In genomic region chr6:91515545-91516449, GRCm38 (mm10) we compare ENCODE assay signal across 8 mouse cellular contexts. TPM values are rescaled to one million over a fixed set of nuclear protein-coding genes. Genes with fewer than 3 reads are reported as not detected.
A peak's percentile ranks its signal among the peaks of the same experiment; 100 is the strongest.
DNase-seq lines count a peak whose midpoint lies in the region; ATAC-seq and TF ChIP-seq lines count a peak whose summit lies in the region.

TSS of gene Xpc (minus strand) at chr6:91515888.
TSS of gene Lsm3 (plus strand) at chr6:91515928.

- intact Hi-C loops in heart, postnatal 36 days (cut with DNase I): loop anchor here (5.0 to 10.0 kb wide), 2 partner anchors 351 to 362 kb away; partner anchors contain the start of gene Ccdc174

- H3K27ac ChIP-seq in forebrain, embryonic 16.5 days (ENCODE audit: low read length): peak within 1 kb of the TSS; percentile 29
- peak within 1 kb of the TSS; percentile 82 for H3K27ac ChIP-seq in layer of hippocampus, adult 2 months
- peak within 1 kb of the TSS; percentile 76 for H3K27ac ChIP-seq in lung, embryonic 14.5 days (ENCODE audit: low read depth)
- peak within 1 kb of the TSS; percentile 10; the same call in 1 of the 2 replicates for H3K27ac ChIP-seq in olfactory bulb, adult 2 months (ENCODE audit: insufficient read depth, low read depth, low read length)
- H3K27ac ChIP-seq in thymus, adult 2 months (ENCODE audit: control insufficient read depth, insufficient read depth, low read length): peak within 1 kb of the TSS; percentile 37; the same call in 1 of the 2 replicates

- H3K9me3 ChIP-seq in G1E (replicated peaks): no peaks in the 10 kb centered on the region
- no peaks in the 10 kb centered on the region for H3K9me3 ChIP-seq in forebrain, embryonic 16.5 days (ENCODE audit: control insufficient read depth, low read length)
- H3K9me3 ChIP-seq in lung, embryonic 14.5 days (ENCODE audit: low read depth, low read length): no peaks in the 10 kb centered on the region

- H3K9ac ChIP-seq in forebrain, embryonic 16.5 days (replicated peaks; ENCODE audit: low read depth, low read length): peak within 1 kb of the TSS; percentile 73
- H3K9ac ChIP-seq in lung, embryonic 14.5 days: peak within 1 kb of the TSS; percentile 97

- ATAC-seq in G1E (ENCODE audit: extremely low read depth, insufficient number of reproducible peaks, low FRiP score, poor library complexity, severe bottlenecking): peak; percentile 89
- peak; percentile 97 for ATAC-seq in forebrain, embryonic 16.5 days
- peak; percentile 99 for ATAC-seq in lung, embryonic 14.5 days (ENCODE audit: insufficient read depth)

- H3K36me3 ChIP-seq in G1E (replicated peaks): peaks cover 62% of the 10 kb centered on the region
- peaks cover 10% of the 10 kb centered on the region for H3K36me3 ChIP-seq in forebrain, embryonic 16.5 days (ENCODE audit: control insufficient read depth, insufficient read depth)
- H3K36me3 ChIP-seq in lung, embryonic 14.5 days (ENCODE audit: insufficient read depth): peaks cover 37% of the 10 kb centered on the region
- peaks cover 21% of the 10 kb centered on the region for H3K36me3 ChIP-seq in thymus, adult 2 months (ENCODE audit: control insufficient read depth, insufficient read depth, low read length)

- H3K4me1 ChIP-seq in G1E (ENCODE audit: insufficient read depth, low read depth, low read length): peaks cover 41% of the 10 kb centered on the region
- peaks cover 23% of the 10 kb centered on the region for H3K4me1 ChIP-seq in forebrain, embryonic 16.5 days (replicated peaks; ENCODE audit: control insufficient read depth, insufficient read depth, low read length)
- peaks cover 15% of the 10 kb centered on the region; the same call in 1 of the 2 replicates for H3K4me1 ChIP-seq in lung, embryonic 14.5 days (ENCODE audit: insufficient read depth)
- peaks cover 3% of the 10 kb centered on the region; the same call in 1 of the 2 replicates for H3K4me1 ChIP-seq in olfactory bulb, adult 2 months (ENCODE audit: control insufficient read depth, insufficient read depth, low read length)
- peaks cover 9% of the 10 kb centered on the region for H3K4me1 ChIP-seq in thymus, adult 2 months (replicated peaks; ENCODE audit: control insufficient read depth, insufficient read depth, low read length)

- under 1% methylated on average over 79 of the region's 80 CpGs for WGBS in forebrain, embryonic 16.5 days
- WGBS in lung, embryonic 14.5 days: under 1% methylated on average over 80 of the region's 80 CpGs
- WGBS in olfactory bulb, adult 2 months: under 1% methylated on average over 80 of the region's 80 CpGs
- under 1% methylated on average over 80 of the region's 80 CpGs for WGBS in thymus, adult 2 months

- peak within 1 kb of the TSS; percentile 94 for H3K4me3 ChIP-seq in G1E (ENCODE audit: low read depth, low read length)
- H3K4me3 ChIP-seq in forebrain, embryonic 16.5 days (replicated peaks; ENCODE audit: low read length): peak within 1 kb of the TSS; percentile 66
- H3K4me3 ChIP-seq in layer of hippocampus, adult 2 months: peak within 1 kb of the TSS; percentile 63
- H3K4me3 ChIP-seq in lung, embryonic 14.5 days (ENCODE audit: low read depth, low read length): peak within 1 kb of the TSS; percentile 91
- peak within 1 kb of the TSS; percentile 72 for H3K4me3 ChIP-seq in olfactory bulb, adult 2 months (ENCODE audit: insufficient read depth, low read depth, low read length)
- H3K4me3 ChIP-seq in thymus, adult 2 months (ENCODE audit: control insufficient read depth, insufficient read depth, low read length): peak within 1 kb of the TSS; percentile 90

- no peaks in the 10 kb centered on the region for H3K27me3 ChIP-seq in G1E (ENCODE audit: insufficient read depth, low read length)
- no peaks in the 10 kb centered on the region for H3K27me3 ChIP-seq in forebrain, embryonic 16.5 days (replicated peaks; ENCODE audit: control insufficient read depth, insufficient read depth, low read length)
- H3K27me3 ChIP-seq in lung, embryonic 14.5 days (ENCODE audit: insufficient read depth, low read length): no peaks in the 10 kb centered on the region
- no peaks in the 10 kb centered on the region for H3K27me3 ChIP-seq in thymus, adult 2 months (ENCODE audit: control insufficient read depth, insufficient read depth, low read length)

- H3K4me2 ChIP-seq in forebrain, embryonic 16.5 days (ENCODE audit: low read length): peak within 1 kb of the TSS; percentile 91
- H3K4me2 ChIP-seq in lung, embryonic 14.5 days: peak within 1 kb of the TSS; percentile 81

- peak; percentile 90 for DNase-seq in G1E (ENCODE audit: low spot score)
- peak; percentile 94 to 99 for DNase-seq in cerebellum, adult 18-20 months
- DNase-seq in heart, postnatal 36 days: peak; percentile 99
- peak; percentile 97 to 98 for DNase-seq in layer of hippocampus, adult 2 months (ENCODE audit: low spot score in 2 of 2)
- DNase-seq in lung, embryonic 14.5 days: peak; percentile 99
- peak; percentile 99 for DNase-seq in thymus, adult 2 months

- no peak for TF ChIP-seq CTCF in G1E (IDR thresholded peaks at IDR 0.05; ENCODE audit: low read depth, low read length)
- peak; percentile 38; the same call in 1 of the 2 replicates for TF ChIP-seq CTCF in layer of hippocampus, adult 2 months (conservative IDR thresholded peaks at IDR 0.05)
- TF ChIP-seq CTCF in lung, embryonic 14.5 days (IDR thresholded peaks at IDR 0.05; ENCODE audit: low read depth): no peak
- no peak for TF ChIP-seq CTCF in olfactory bulb, adult 2 months (IDR thresholded peaks at IDR 0.05; ENCODE audit: insufficient read depth, low read depth, low read length)
- peak; percentile 43; the same call in 1 of the 2 replicates for TF ChIP-seq CTCF in thymus, adult 2 months (IDR thresholded peaks at IDR 0.05; ENCODE audit: borderline replicate concordance, control insufficient read depth, extremely low read depth, insufficient read depth, low read length, poor library complexity)

- peak; percentile 56; the same call in 1 of the 2 replicates for TF ChIP-seq POLR2A in olfactory bulb, adult 2 months (IDR thresholded peaks at IDR 0.05; ENCODE audit: insufficient read depth, low read depth, low read length)
- peak; percentile 84 for TF ChIP-seq POLR2A in thymus, adult 2 months (IDR thresholded peaks at IDR 0.05; ENCODE audit: control insufficient read depth, extremely low read depth, insufficient read depth, low read length, poor library complexity)

RNA-seq across cellular contexts. Expression of gene Xpc, which starts in this region (rescaled TPM):
- 5.8 TPM in 2 replicates for total RNA-seq in G1E (2014; fragmentation: Nextera tagmentation)
- total RNA-seq in G1E (2017): 13.1 and 16.6 TPM in 2 replicates
- 6.8 and 7.9 TPM in 2 replicates for polyA plus RNA-seq in G1E (2012)
- 20.1 and 21.3 TPM in 2 replicates for polyA plus RNA-seq in forebrain, embryonic 16.5 days (2015; fragmentation: Nextera tagmentation; extraction: Ambion mirVana)
- 10 to 100 TPM; 10.8 to 12.8 TPM for total RNA-seq in heart, postnatal 36 days (2021)
- total RNA-seq in layer of hippocampus, adult 2 months (2021): 10 to 100 TPM; 12.2 to 14.0 TPM
- polyA plus RNA-seq in lung, embryonic 14.5 days (2014; fragmentation: Nextera tagmentation; extraction: Ambion mirVana): 15.4 and 17.9 TPM in 2 replicates
- not detected in 2 replicates for polyA plus RNA-seq in olfactory bulb, adult 2 months (2012; ENCODE audit: insufficient read depth, insufficient read length, low replicate concordance, missing spikeins)
- polyA plus RNA-seq in thymus, adult 2 months (2012; rRNA removed): 18.0 and 18.7 TPM in 2 replicates

RNA-seq across cellular contexts. Expression of gene Lsm3, which starts in this region (rescaled TPM):
- total RNA-seq in G1E (2014; fragmentation: Nextera tagmentation) (41.3 and 47.4 TPM in 2 replicates), G1E (2017) (263 and 300 TPM in 2 replicates)
- polyA plus RNA-seq in G1E (2012): 10.2 and 15.3 TPM in 2 replicates
- 162 and 174 TPM in 2 replicates for polyA plus RNA-seq in forebrain, embryonic 16.5 days (2015; fragmentation: Nextera tagmentation; extraction: Ambion mirVana)
- 10 to 100 TPM; 53.8 to 55.3 TPM for total RNA-seq in heart, postnatal 36 days (2021)
- total RNA-seq in layer of hippocampus, adult 2 months (2021): 10 to 100 TPM; 35.0 to 36.9 TPM
- polyA plus RNA-seq in lung, embryonic 14.5 days (2014; fragmentation: Nextera tagmentation; extraction: Ambion mirVana): 325 TPM in 2 replicates
- not detected in 2 replicates for polyA plus RNA-seq in olfactory bulb, adult 2 months (2012; ENCODE audit: insufficient read depth, insufficient read length, low replicate concordance, missing spikeins)
- 38.0 and 46.1 TPM in 2 replicates for polyA plus RNA-seq in thymus, adult 2 months (2012; rRNA removed)

Comparison
In these comparisons a context has a peak if more than half of its experiments do, and no peak if none do; other contexts are left out.
1. Peak in every context shown above with its lines: DNase-seq, ATAC-seq, H3K4me3 ChIP-seq and H3K27ac ChIP-seq.
2. RNA of gene Lsm3 (polyA plus RNA-seq): 325 TPM in lung, embryonic 14.5 days, 162 to 174 TPM in forebrain, embryonic 16.5 days, 38.0 to 46.1 TPM in thymus, adult 2 months and 10.2 to 15.3 TPM in G1E; not detected in olfactory bulb, adult 2 months; every median in the first group is over 10 times any median in the second.
3. CTCF ChIP-seq: peak in layer of hippocampus, adult 2 months (single experiment) and thymus, adult 2 months (single experiment); none in G1E (single experiment), lung, embryonic 14.5 days (single experiment) and olfactory bulb, adult 2 months (single experiment).
4. H3K27ac ChIP-seq: peak in every context shown above with its lines; median percentile 82 in layer of hippocampus, adult 2 months; 76 in lung, embryonic 14.5 days; 37 in thymus, adult 2 months; 29 in forebrain, embryonic 16.5 days; 10 in olfactory bulb, adult 2 months.